Mouse (Mus musculus): Measurements from ENCODE around the gene Aass. TPM values are rescaled to one million over a fixed set of nuclear protein-coding genes. Genes with fewer than 3 reads are reported as not detected.
"Not testable (repeated sequence)": the region's sequence is repeated elsewhere in the genome, so short reads cannot be mapped to it uniquely, and the experiment has no call there.

Aass gene
- total and polyA plus RNA-seq, 2 experiments from 2014 or later = 0.05 TPM; not detected in 1

GRCm38 (mm10) chr6:23122934-23123333 is 9.9 kb downstream of the Aass start:
- no peaks in the 10 kb centered on the region for H3K4me1 ChIP-seq (ENCODE audit: control insufficient read depth, insufficient read depth)
- no peak overlapping the region for H3K27ac ChIP-seq (ENCODE audit: low read depth)
- 31% methylated on average over 3 of the region's 3 CpGs for WGBS
- no peaks in the 10 kb centered on the region for H3K36me3 ChIP-seq (replicated peaks; ENCODE audit: control insufficient read depth, insufficient read depth, low read length)
- ATAC-seq (ENCODE audit: insufficient read depth, low read depth) = no peak
- no peak overlapping the region for H3K9ac ChIP-seq (replicated peaks; ENCODE audit: low read depth, low read length)
- H3K9me3 ChIP-seq (replicated peaks; ENCODE audit: control insufficient read depth, low read length) = no peaks in the 10 kb centered on the region
- no peak overlapping the region for H3K4me3 ChIP-seq (ENCODE audit: low read depth, low read length)
- H3K27me3 ChIP-seq (ENCODE audit: control insufficient read depth, insufficient read depth, low read length) = no peaks in the 10 kb centered on the region; the same call in 1 of the 2 replicates
- no peak overlapping the region for H3K4me2 ChIP-seq (ENCODE audit: low read depth, low read length)
- TF ChIP-seq EP300 (IDR thresholded peaks at IDR 0.05; ENCODE audit: low read depth) = no peak
- peak; percentile 44 for TF ChIP-seq CTCF (IDR thresholded peaks at IDR 0.05; ENCODE audit: low read depth)
- peak; percentile 13 for DNase-seq (ENCODE audit: low spot score)

GRCm38 (mm10) chr6:23114781-23115180 is 18.0 kb downstream of the Aass start:
- Histone ChIP-seq H3K27ac (ENCODE audit: low read depth) (no peak overlapping the region), H3K4me2 (ENCODE audit: low read depth, low read length) (no peak overlapping the region), H3K27me3 (ENCODE audit: control insufficient read depth, insufficient read depth, low read length) (no peaks in the 10 kb centered on the region), H3K9me3 (replicated peaks; ENCODE audit: control insufficient read depth, low read length) (no peaks in the 10 kb centered on the region), H3K4me1 (ENCODE audit: control insufficient read depth, insufficient read depth) (no peaks in the 10 kb centered on the region), H3K4me3 (ENCODE audit: low read depth, low read length) (no peak overlapping the region), H3K36me3 (replicated peaks; ENCODE audit: control insufficient read depth, insufficient read depth, low read length) (no peaks in the 10 kb centered on the region), H3K9ac (replicated peaks; ENCODE audit: low read depth, low read length) (no peak overlapping the region)
- ATAC-seq (ENCODE audit: insufficient read depth, low read depth) (no peak), DNase-seq (ENCODE audit: low spot score) (no peak)
- TF ChIP-seq CTCF (IDR thresholded peaks at IDR 0.05; ENCODE audit: low read depth) (no peak), EP300 (IDR thresholded peaks at IDR 0.05; ENCODE audit: low read depth) (no peak)
- 70% methylated on average over 6 of the region's 6 CpGs for WGBS

- H3K9me3 ChIP-seq (replicated peaks; ENCODE audit: control insufficient read depth, low read length) = no peaks in the 10 kb centered on the region
- H3K36me3 ChIP-seq (replicated peaks; ENCODE audit: control insufficient read depth, insufficient read depth, low read length) = no peaks in the 10 kb centered on the region
- H3K4me3 ChIP-seq (ENCODE audit: low read depth, low read length) = no peak overlapping the region
- H3K4me1 ChIP-seq (ENCODE audit: control insufficient read depth, insufficient read depth) = no peaks in the 10 kb centered on the region
- WGBS = 84% methylated on average over 4 of the region's 4 CpGs
- H3K4me2 ChIP-seq (ENCODE audit: low read depth, low read length) = no peak overlapping the region
- TF ChIP-seq CTCF (IDR thresholded peaks at IDR 0.05; ENCODE audit: low read depth) (no peak), EP300 (IDR thresholded peaks at IDR 0.05; ENCODE audit: low read depth) (no peak)
- no peak for ATAC-seq (ENCODE audit: insufficient read depth, low read depth)
- no peaks in the 10 kb centered on the region for H3K27me3 ChIP-seq (ENCODE audit: control insufficient read depth, insufficient read depth, low read length)
- H3K27ac ChIP-seq (ENCODE audit: low read depth) = no peak overlapping the region
- DNase-seq (ENCODE audit: low spot score) = no peak
- H3K9ac ChIP-seq (replicated peaks; ENCODE audit: low read depth, low read length) = no peak overlapping the region
Measured at GRCm38 (mm10) chr6:23107069-23107468, 25.7 kb downstream of the Aass start.

- DNase-seq (ENCODE audit: low spot score) (no peak), ATAC-seq (ENCODE audit: insufficient read depth, low read depth) (no peak)
- H3K9ac ChIP-seq (replicated peaks; ENCODE audit: low read depth, low read length) = no peak overlapping the region
- H3K4me2 ChIP-seq (ENCODE audit: low read depth, low read length) = no peak overlapping the region
- H3K27ac ChIP-seq (ENCODE audit: low read depth) = no peak overlapping the region
- H3K4me3 ChIP-seq (ENCODE audit: low read depth, low read length) = no peak overlapping the region
- no peaks in the 10 kb centered on the region for H3K9me3 ChIP-seq (replicated peaks; ENCODE audit: control insufficient read depth, low read length)
- H3K36me3 ChIP-seq (replicated peaks; ENCODE audit: control insufficient read depth, insufficient read depth, low read length) = no peaks in the 10 kb centered on the region
- 36% methylated on average over 4 of the region's 4 CpGs for WGBS
- no peak for TF ChIP-seq EP300 (IDR thresholded peaks at IDR 0.05; ENCODE audit: low read depth)
- no peak for TF ChIP-seq CTCF (IDR thresholded peaks at IDR 0.05; ENCODE audit: low read depth)
- no peaks in the 10 kb centered on the region for H3K4me1 ChIP-seq (ENCODE audit: control insufficient read depth, insufficient read depth)
- no peaks in the 10 kb centered on the region for H3K27me3 ChIP-seq (ENCODE audit: control insufficient read depth, insufficient read depth, low read length)
Measured at GRCm38 (mm10) chr6:23106373-23106772, 26.4 kb downstream of the Aass start.

- ATAC-seq (ENCODE audit: insufficient read depth, low read depth); H3K27me3 ChIP-seq (ENCODE audit: control insufficient read depth, insufficient read depth, low read length); H3K9ac ChIP-seq (replicated peaks; ENCODE audit: low read depth, low read length); H3K4me1 ChIP-seq (ENCODE audit: control insufficient read depth, insufficient read depth); H3K4me2 ChIP-seq (ENCODE audit: low read depth, low read length); DNase-seq (ENCODE audit: low spot score); H3K36me3 ChIP-seq (replicated peaks; ENCODE audit: control insufficient read depth, insufficient read depth, low read length); H3K27ac ChIP-seq (ENCODE audit: low read depth); H3K9me3 ChIP-seq (replicated peaks; ENCODE audit: control insufficient read depth, low read length); H3K4me3 ChIP-seq (ENCODE audit: low read depth, low read length): not testable (repeated sequence)
- WGBS = 88% methylated on average over 11 of the region's 11 CpGs
Measured at GRCm38 (mm10) chr6:23090346-23091055, 42.3 kb downstream of the Aass start.

- H3K4me3 ChIP-seq (ENCODE audit: low read depth, low read length); H3K4me1 ChIP-seq (ENCODE audit: control insufficient read depth, insufficient read depth); H3K9ac ChIP-seq (replicated peaks; ENCODE audit: low read depth, low read length); H3K4me2 ChIP-seq (ENCODE audit: low read depth, low read length); DNase-seq (ENCODE audit: low spot score); H3K36me3 ChIP-seq (replicated peaks; ENCODE audit: control insufficient read depth, insufficient read depth, low read length); H3K27me3 ChIP-seq (ENCODE audit: control insufficient read depth, insufficient read depth, low read length); H3K9me3 ChIP-seq (replicated peaks; ENCODE audit: control insufficient read depth, low read length); H3K27ac ChIP-seq (ENCODE audit: low read depth); ATAC-seq (ENCODE audit: insufficient read depth, low read depth): not testable (repeated sequence)
- WGBS = 48% methylated on average over 4 of the region's 4 CpGs
Measured at GRCm38 (mm10) chr6:23089292-23089691, 43.5 kb downstream of the Aass start.

All from heart, postnatal 0 days (tissue).